Mouse (Mus musculus): ENCODE measurements at regions not wholly inside any gene's neighbourhood (a gene's known extent, or its start where the extent isn't known, plus 50 kb on each side); places are given as distances from the start of the nearest gene placed in this dataset.
A peak's percentile ranks its signal among the peaks of the same experiment; 100 is the strongest.

DNA sequence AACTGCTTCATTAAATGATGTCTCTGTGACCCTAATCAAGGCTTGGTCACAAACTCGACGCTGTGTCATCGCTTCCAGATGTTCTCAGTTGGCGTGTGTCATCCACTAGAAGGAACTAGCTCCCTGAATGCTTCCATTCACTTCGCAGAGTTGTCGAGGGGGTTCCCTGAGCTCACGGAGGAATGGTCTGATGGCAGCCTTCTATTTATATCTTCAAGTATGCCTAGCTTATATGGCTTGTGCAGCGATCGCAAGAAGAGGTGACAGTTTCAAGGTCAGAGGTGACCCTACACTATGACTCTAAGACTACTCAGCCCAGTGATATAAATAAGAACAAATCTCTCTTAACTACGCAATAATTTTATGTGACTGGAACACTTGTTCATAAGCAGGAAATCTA, 126.3 kb downstream of the Nr4a2 start:
- ATAC-seq (ENCODE audit: low FRiP score) = no peak
- no peak overlapping the region for H3K27ac ChIP-seq (replicated peaks)
- H3K4me1 ChIP-seq = no peaks in the 10 kb centered on the region
- H3K36me3 ChIP-seq = no peaks in the 10 kb centered on the region
- no peaks in the 10 kb centered on the region for H3K27me3 ChIP-seq (replicated peaks)
- no peak overlapping the region for H3K4me3 ChIP-seq (replicated peaks)
- WGBS = 81% methylated on average over 10 of the region's 10 CpGs
- no peak overlapping the region for H3K9ac ChIP-seq (replicated peaks)
- no peak overlapping the region for H3K4me2 ChIP-seq
- H3K9me3 ChIP-seq (replicated peaks) = no peaks in the 10 kb centered on the region

DNA sequence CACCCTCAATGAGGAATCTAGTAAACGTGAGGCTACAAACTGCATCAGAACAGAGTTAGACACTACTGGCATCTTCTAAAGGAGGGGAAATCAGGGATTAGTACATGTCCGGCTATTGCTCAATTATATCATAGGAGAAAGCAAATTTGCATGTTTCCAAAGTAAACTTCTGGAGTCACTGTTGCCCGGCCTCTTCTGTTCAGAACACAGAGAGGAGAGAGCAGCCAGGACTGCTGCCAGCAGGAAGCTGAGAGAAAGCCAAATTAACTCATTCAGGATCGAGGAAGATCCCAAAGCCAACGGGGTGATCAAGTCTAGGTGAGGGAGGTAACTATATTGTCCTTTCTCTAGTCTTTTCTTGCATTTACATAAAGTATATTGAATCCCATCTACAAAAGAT, 131.0 kb downstream of the Nr4a2 start:
- no peak for ATAC-seq (ENCODE audit: low FRiP score)
- no peak overlapping the region for H3K4me2 ChIP-seq
- WGBS = 78% methylated on average over 5 of the region's 5 CpGs

DNA sequence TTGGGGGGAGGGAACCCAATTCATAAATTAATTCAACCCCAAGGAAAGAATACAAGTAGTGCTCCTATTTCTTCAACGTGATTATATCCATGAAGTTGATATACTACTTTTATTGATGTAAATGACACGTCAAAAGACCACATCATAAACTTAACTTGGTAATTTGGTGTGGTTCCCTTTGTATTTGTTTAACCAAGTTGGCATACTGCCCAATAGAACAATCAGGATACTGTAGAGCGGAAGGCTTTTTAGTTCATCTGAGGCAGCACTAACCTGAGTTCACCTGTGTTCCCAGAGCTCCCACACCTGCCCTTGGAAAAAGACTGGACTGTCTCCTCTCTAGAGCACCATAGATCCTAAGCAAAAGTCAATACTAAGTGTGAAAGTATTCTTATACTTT, 132.0 kb downstream of the Nr4a2 start:
- 74% methylated on average over 3 of the region's 3 CpGs for whole genome bisulfite sequencing
- Histone ChIP-seq H3K27me3 (replicated peaks) (no peaks in the 10 kb centered on the region), H3K4me1 (no peaks in the 10 kb centered on the region), H3K4me3 (replicated peaks) (no peak overlapping the region), H3K27ac (replicated peaks) (no peak overlapping the region), H3K9ac (replicated peaks) (no peak overlapping the region), H3K9me3 (replicated peaks) (no peaks in the 10 kb centered on the region), H3K4me2 (no peak overlapping the region), H3K36me3 (no peaks in the 10 kb centered on the region)
- no peak for ATAC-seq (ENCODE audit: low FRiP score)

More for the DNA sequence above, 131.0 kb downstream of the Nr4a2 start:
- H3K4me1 ChIP-seq = no peaks in the 10 kb centered on the region
- no peak overlapping the region for H3K4me3 ChIP-seq (replicated peaks)
- no peaks in the 10 kb centered on the region for H3K27me3 ChIP-seq (replicated peaks)
- H3K27ac ChIP-seq (replicated peaks) = no peak overlapping the region
- no peak overlapping the region for H3K9ac ChIP-seq (replicated peaks)
- no peaks in the 10 kb centered on the region for H3K36me3 ChIP-seq
- H3K9me3 ChIP-seq (replicated peaks) = no peaks in the 10 kb centered on the region

DNA sequence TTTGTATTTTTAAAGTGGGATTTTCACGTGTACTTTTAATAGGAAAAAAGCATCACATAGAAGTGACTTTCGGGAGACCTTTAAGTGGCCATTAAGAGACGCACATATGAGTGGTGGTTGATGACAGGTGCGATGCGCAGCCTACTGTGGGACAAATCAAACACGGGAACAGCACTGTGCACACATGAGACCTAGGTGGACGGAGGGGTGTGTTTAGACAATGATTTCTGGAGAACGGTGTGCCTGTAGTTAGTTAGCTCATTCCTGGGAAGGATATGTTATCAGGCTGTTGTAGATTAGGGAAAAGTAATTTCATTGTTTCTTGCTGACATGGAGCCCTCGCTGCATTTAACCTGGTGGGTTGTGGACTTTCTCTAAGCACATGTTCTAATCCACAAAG, 133.0 kb downstream of the Nr4a2 start:
- Histone ChIP-seq H3K36me3 (no peaks in the 10 kb centered on the region), H3K4me2 (no peak overlapping the region), H3K27ac (replicated peaks) (no peak overlapping the region), H3K4me1 (no peaks in the 10 kb centered on the region), H3K9ac (replicated peaks) (no peak overlapping the region), H3K4me3 (replicated peaks) (no peak overlapping the region), H3K27me3 (replicated peaks) (no peaks in the 10 kb centered on the region), H3K9me3 (replicated peaks) (no peaks in the 10 kb centered on the region)
- no peak for ATAC-seq (ENCODE audit: low FRiP score)
- 96% methylated on average over 9 of the region's 9 CpGs for WGBS

DNA sequence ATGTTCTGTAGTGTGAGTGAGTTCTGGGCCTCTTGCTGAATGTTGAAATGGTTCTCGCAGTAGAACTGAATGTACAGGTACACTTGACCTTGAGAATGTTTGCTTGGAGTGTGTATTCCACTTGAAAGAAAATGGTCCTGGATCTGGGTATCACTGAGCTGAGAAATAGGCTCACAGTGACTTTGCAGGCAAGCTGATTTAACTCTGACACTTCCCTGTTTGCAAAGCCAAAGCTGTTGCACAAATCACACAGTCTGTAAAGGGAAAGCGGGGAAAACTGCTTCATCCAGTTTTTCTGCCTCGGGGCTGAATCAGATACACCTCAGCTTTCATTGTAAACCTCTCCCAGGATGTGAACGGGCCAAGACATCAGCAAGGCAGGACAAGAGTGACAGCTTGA, 140.6 kb downstream of the Nr4a2 start:
- no peak overlapping the region for H3K4me2 ChIP-seq
- 81% methylated on average over 4 of the region's 4 CpGs for WGBS
- H3K4me3 ChIP-seq (replicated peaks) = no peak overlapping the region
- H3K9ac ChIP-seq (replicated peaks) = no peak overlapping the region
- no peak for ATAC-seq (ENCODE audit: low FRiP score)
- H3K36me3 ChIP-seq = no peaks in the 10 kb centered on the region
- H3K27me3 ChIP-seq (replicated peaks) = no peaks in the 10 kb centered on the region
- no peak overlapping the region for H3K27ac ChIP-seq (replicated peaks)
- no peaks in the 10 kb centered on the region for H3K9me3 ChIP-seq (replicated peaks)
- H3K4me1 ChIP-seq = no peaks in the 10 kb centered on the region

DNA sequence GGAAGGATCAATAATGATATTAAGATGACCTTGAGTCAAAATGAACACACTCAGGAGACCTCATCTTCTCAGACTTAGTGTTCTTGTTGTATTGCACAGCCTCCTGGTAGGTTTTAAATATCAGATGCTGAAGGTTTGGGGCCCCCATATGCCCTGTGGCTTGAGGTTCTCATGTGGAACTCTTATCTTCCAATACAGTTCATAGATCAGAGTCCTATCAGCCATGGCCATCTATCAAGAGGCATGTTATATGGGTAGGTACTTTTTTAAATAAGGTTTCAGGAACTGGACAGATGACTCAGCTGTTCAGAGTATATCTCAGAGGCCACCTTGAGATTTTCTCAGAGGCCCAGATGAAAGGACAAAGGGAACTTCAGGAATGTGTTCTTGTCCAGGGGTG, 143.2 kb downstream of the Nr4a2 start:
- Histone ChIP-seq H3K4me1 (no peaks in the 10 kb centered on the region), H3K9me3 (replicated peaks) (no peaks in the 10 kb centered on the region), H3K36me3 (no peaks in the 10 kb centered on the region), H3K4me2 (no peak overlapping the region), H3K9ac (replicated peaks) (no peak overlapping the region), H3K4me3 (replicated peaks) (no peak overlapping the region), H3K27ac (replicated peaks) (no peak overlapping the region), H3K27me3 (replicated peaks) (no peaks in the 10 kb centered on the region)
- no peak for ATAC-seq (ENCODE audit: low FRiP score)

DNA sequence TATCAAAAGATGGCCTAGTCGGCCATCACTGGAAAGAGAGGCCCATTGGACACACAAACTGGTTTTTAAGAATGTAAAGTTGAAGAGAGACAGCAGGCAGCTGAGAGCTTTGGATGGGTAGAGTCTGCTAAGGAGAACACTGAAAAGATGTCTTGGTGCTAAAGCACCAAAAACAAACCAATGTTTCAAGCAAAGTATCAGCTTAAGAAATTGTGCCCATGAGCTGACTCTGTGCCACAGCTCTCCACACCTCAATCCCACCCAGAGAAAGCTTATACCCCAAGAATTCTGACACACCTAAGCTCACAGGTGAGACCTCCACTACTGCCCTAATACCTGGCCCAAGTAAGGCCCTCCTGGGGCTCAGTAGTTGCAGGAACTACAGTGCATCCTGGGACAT, 148.1 kb downstream of the Nr4a2 start:
- Histone ChIP-seq H3K4me1 (no peaks in the 10 kb centered on the region), H3K9me3 (replicated peaks) (no peaks in the 10 kb centered on the region), H3K36me3 (no peaks in the 10 kb centered on the region), H3K4me2 (no peak overlapping the region), H3K9ac (replicated peaks) (no peak overlapping the region), H3K27ac (replicated peaks) (no peak overlapping the region), H3K4me3 (replicated peaks) (no peak overlapping the region), H3K27me3 (replicated peaks) (no peaks in the 10 kb centered on the region)
- ATAC-seq (ENCODE audit: low FRiP score) = no peak
- 81% methylated on average over 1 of the region's 1 CpGs for WGBS

DNA sequence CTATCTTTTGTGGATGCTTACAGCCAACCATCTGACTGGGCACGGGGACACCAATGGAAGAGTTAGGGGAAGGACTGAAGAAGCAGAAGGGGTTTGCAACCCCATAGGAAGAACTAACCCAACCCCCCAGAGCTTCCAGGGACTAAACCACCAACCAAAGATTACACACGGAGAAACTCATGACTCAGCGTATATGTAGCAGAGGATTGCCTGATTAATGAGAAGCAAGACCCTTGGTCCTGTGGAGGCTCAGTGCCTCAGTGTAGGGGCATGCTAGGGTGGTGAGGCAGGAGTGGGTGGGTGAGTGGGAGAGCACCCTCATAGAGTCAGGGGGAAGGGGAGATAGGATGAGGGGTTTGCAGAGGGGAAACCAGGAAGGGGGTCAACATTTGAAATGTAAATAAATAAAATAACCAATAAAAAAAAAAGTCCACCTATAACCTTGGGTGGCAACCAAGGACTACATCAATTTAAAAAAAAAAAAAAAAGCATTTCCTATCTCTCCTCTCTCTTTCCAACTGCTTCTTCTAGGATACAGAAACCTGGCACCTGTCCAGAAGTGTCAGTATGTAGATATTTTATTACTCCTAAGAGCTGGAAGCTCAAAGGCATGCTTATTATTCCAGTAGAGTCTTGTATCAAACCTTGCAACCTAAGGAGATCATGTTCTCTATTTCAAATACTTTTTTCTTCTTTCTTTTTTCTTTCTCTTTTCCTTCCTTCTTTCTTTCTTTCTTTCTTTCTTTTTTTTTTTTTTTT, 159.7 kb downstream of the Nr4a2 start:
- no peaks in the 10 kb centered on the region for H3K9me3 ChIP-seq (replicated peaks)
- H3K36me3 ChIP-seq = no peaks in the 10 kb centered on the region
- no peak overlapping the region for H3K27ac ChIP-seq (replicated peaks)
- no peak overlapping the region for H3K4me2 ChIP-seq
- H3K4me3 ChIP-seq (replicated peaks) = no peak overlapping the region
- 87% methylated on average over 3 of the region's 3 CpGs for WGBS
- H3K27me3 ChIP-seq (replicated peaks) = no peaks in the 10 kb centered on the region
- no peak overlapping the region for H3K9ac ChIP-seq (replicated peaks)
- 0 out of 2 replicates have a peak, but pooled peaks cover 4% of the 10 kb centered on the region for H3K4me1 ChIP-seq
- no peak for ATAC-seq (ENCODE audit: low FRiP score)

DNA sequence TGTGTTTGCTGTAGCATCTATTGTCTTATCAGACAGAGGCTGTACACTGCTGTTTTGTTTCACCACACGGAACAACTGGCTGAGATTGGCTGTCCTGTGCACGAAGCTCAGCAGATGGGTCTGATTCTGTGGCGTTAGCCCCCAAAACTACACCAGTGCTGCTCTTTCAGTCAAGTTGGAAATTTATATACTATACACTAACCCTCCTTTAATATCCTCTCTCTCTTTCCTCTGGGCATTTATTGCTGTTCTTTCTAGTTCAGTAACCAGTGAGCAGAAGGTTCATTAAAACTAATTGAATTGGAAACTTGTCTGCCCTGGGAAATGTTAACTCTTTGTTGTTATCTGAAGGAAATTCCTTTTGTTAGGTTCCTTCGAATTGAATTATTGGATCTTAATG, 164.1 kb downstream of the Nr4a2 start:
- peak; percentile 61 for ATAC-seq (ENCODE audit: low FRiP score)
- H3K4me2 ChIP-seq = peak overlapping the region; percentile 38
- no peak overlapping the region for H3K9ac ChIP-seq (replicated peaks)
- H3K4me1 ChIP-seq = 0 out of 2 replicates have a peak, but pooled peaks cover 4% of the 10 kb centered on the region
- no peaks in the 10 kb centered on the region for H3K27me3 ChIP-seq (replicated peaks)
- no peak overlapping the region for H3K27ac ChIP-seq (replicated peaks)
- H3K36me3 ChIP-seq = no peaks in the 10 kb centered on the region
- H3K4me3 ChIP-seq (replicated peaks) = no peak overlapping the region
- no peaks in the 10 kb centered on the region for H3K9me3 ChIP-seq (replicated peaks)
- 23% methylated on average over 4 of the region's 4 CpGs for WGBS

DNA sequence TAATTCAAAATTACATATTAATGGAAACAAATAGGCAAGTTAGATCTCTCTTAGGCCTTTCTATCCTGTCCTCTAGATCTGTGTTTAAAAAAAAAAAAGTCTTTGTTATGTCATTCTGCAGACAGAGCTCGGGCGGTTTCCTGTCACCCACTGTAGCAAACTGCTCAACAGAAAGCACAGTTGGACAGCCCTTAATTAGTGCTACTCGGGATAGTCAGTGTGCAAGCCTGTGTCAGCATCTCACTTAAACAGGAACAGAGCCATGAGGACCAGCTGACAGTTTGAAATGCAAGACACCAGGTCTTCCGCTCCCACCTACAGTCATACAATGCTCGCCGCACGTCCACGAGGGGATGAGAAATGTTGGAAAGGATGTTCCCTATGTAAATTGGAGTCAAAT, 170.5 kb downstream of the Nr4a2 start:
- ATAC-seq (ENCODE audit: low FRiP score) = no peak
- H3K4me2 ChIP-seq = no peak overlapping the region
- H3K27ac ChIP-seq (replicated peaks) = no peak overlapping the region
- no peaks in the 10 kb centered on the region for H3K4me1 ChIP-seq
- no peaks in the 10 kb centered on the region for H3K36me3 ChIP-seq
- H3K27me3 ChIP-seq (replicated peaks) = no peaks in the 10 kb centered on the region
- no peaks in the 10 kb centered on the region for H3K9me3 ChIP-seq (replicated peaks)
- no peak overlapping the region for H3K9ac ChIP-seq (replicated peaks)
- WGBS = 82% methylated on average over 8 of the region's 8 CpGs
- no peak overlapping the region for H3K4me3 ChIP-seq (replicated peaks)

DNA sequence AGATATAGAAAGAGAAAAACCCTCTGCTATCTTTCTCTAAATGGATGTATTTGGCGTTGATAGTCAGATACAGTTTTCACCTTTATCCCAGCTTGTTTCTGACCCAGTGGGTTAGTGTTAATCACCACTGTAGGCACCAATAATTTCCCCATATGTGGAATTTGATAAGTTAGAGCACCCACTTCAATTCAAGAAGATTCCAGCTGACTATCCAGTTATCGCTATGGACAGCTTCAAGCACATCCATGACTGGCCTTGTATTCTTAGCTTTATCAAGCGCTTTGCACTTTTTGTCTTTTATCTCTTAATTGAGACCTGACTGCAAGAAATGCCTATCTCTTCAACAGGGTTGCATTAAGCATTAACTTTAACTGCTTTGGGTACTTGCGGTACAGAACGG, 211.3 kb downstream of the Nr4a2 start:
- Histone ChIP-seq H3K9ac (replicated peaks) (no peak overlapping the region), H3K4me1 (no peaks in the 10 kb centered on the region)
- ATAC-seq (ENCODE audit: low FRiP score) = no peak

DNA sequence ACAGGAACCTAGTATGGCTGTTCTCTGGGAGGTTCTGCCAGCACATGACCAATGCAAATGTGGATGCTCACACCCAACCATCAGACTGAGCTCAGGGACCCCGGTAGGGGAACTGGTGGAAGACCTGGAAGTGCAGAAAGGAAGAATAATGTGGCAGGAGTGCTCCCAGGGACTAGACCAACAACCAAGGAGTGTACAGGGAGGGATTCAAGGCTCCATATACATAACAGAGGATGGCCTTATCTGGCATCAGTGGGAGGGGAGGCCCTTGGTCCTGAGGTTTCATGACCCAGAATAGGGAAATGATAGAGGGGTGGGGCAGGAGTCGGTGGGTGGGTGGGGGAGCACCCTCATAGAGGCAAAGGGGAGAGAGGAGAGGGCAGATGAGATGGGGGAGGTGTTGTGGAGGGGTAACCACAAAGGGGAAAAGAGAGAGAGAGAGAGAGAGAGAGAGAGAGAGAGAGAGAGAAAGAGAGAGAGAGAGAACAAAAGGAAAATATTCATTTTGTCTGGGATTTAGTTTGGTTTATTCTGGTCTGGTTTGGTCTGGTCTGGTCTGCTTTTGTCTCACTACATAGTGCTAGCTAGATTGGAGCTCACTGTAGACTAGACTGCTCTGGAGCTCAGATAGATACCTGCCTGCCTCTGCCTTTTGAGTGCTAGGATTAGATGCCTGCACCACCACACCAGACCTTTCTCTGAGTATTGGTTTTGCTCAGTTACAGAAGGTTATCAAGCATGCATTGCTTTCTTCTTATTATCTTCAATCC, 214.5 kb downstream of the Nr4a2 start:
- Histone ChIP-seq H3K4me1 (no peaks in the 10 kb centered on the region), H3K36me3 (no peaks in the 10 kb centered on the region), H3K4me2 (no peak overlapping the region), H3K9me3 (replicated peaks) (no peaks in the 10 kb centered on the region), H3K4me3 (replicated peaks) (no peak overlapping the region), H3K9ac (replicated peaks) (no peak overlapping the region), H3K27ac (replicated peaks) (no peak overlapping the region), H3K27me3 (replicated peaks) (no peaks in the 10 kb centered on the region)
- no peak for ATAC-seq (ENCODE audit: low FRiP score)
- 71% methylated on average over 2 of the region's 2 CpGs for WGBS

More for the DNA sequence above, 211.3 kb downstream of the Nr4a2 start:
- no peaks in the 10 kb centered on the region for H3K9me3 ChIP-seq (replicated peaks)
- no peaks in the 10 kb centered on the region for H3K36me3 ChIP-seq
- 91% methylated on average over 5 of the region's 5 CpGs for WGBS
- H3K4me2 ChIP-seq = no peak overlapping the region
- H3K27ac ChIP-seq (replicated peaks) = no peak overlapping the region
- no peaks in the 10 kb centered on the region for H3K27me3 ChIP-seq (replicated peaks)
- no peak overlapping the region for H3K4me3 ChIP-seq (replicated peaks)
